ENCODE assay signal across 17 mouse cellular contexts in the genomic region with DNA sequence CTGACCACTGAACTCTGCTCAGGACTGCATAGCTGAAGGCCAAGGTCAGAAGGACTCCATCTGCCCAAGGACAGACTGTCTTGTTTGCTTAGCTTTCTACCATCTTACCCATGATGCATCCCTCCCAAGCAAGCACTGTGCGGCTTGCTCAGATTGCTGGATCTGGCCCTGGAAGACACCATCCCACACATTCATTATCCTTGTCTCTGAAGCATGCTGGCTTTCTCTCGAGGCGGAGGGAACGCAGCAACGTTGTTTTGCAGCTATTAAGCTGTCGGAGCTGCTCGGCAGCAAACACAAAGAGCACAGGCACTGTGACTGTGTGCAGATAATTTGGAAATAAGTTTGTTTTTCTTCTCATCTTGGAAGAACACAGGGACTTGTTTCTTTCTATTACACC.
DNase-seq lines count a peak whose midpoint lies in the region; ATAC-seq and TF ChIP-seq lines count a peak whose summit lies in the region.
"Had no signal": no experiment of that assay in that cellular context is flagged by ENCODE, and none has a peak within 500 bp of the region (broad histone marks: within the 10 kb centered on the region; RNA-seq: fewer than 3 reads in every experiment).

No protein-coding gene starts in this region.

- H3K4me1 ChIP-seq in midbrain, embryonic 14.5 days (ENCODE audit: control insufficient read depth, insufficient read depth, low read length): no peaks in the 10 kb centered on the region
- H3K4me1 ChIP-seq: limb, embryonic 15.5 days had no signal

- TF ChIP-seq CTCF in layer of hippocampus, adult 2 months (conservative IDR thresholded peaks at IDR 0.05): no peak

- no peak for ATAC-seq in midbrain, embryonic 14.5 days (ENCODE audit: low FRiP score, low TSS enrichment)
- ATAC-seq: inflammation-experienced regulatory T-cells, adult 6 months had no signal

- H3K4me3 ChIP-seq in layer of hippocampus, adult 2 months: no peak overlapping the region
- no peak overlapping the region for H3K4me3 ChIP-seq in midbrain, embryonic 14.5 days (replicated peaks; ENCODE audit: low read depth, low read length)
- H3K4me3 ChIP-seq: embryonic facial prominence, embryonic 10.5 days; limb, embryonic 15.5 days; megakaryocyte, embryonic 14.5 days; myocyte had no signal

- no peaks in the 10 kb centered on the region for H3K9me3 ChIP-seq in midbrain, embryonic 14.5 days (ENCODE audit: control insufficient read depth, low read length)
- H3K9me3 ChIP-seq: embryonic facial prominence, embryonic 10.5 days; limb, embryonic 15.5 days; megakaryocyte, embryonic 14.5 days had no signal

- H3K27me3 ChIP-seq in midbrain, embryonic 14.5 days (ENCODE audit: control insufficient read depth, insufficient read depth, low read length): no peaks in the 10 kb centered on the region
- H3K27me3 ChIP-seq: limb, embryonic 15.5 days; megakaryocyte, embryonic 14.5 days had no signal

- H3K36me3 ChIP-seq in midbrain, embryonic 14.5 days (ENCODE audit: control insufficient read depth, insufficient read depth, low read length): no peaks in the 10 kb centered on the region
- H3K36me3 ChIP-seq: embryonic facial prominence, embryonic 10.5 days; limb, embryonic 15.5 days had no signal

- peak; percentile 47 for DNase-seq in adrenal gland, adult 2 months
- no peak for DNase-seq in adrenal gland, postnatal 4 days (ENCODE audit: low spot score in 2 of 2)
- peak; percentile 19 to 74 for DNase-seq in layer of hippocampus, adult 2 months (ENCODE audit: low spot score in 2 of 2)
- DNase-seq in layer of hippocampus, adult 9-10 months (ENCODE audit: low spot score): no peak
- DNase-seq in brain, adult 2 months (ENCODE audit: low read depth, low spot score): peak; percentile 87
- peak; percentile 15 for DNase-seq in ovary, postnatal 14 days (ENCODE audit: low spot score)
- no peak for DNase-seq in Muller cell, postnatal 12 days (ENCODE audit: inconsistent ontology term)
- no peak for DNase-seq in midbrain, embryonic 14.5 days
- DNase-seq: cerebellum, postnatal 14 days; heart, adult 18-20 months; kidney, postnatal 25 days; lung, embryonic 14.5 days had no signal

- peak overlapping the region; percentile 62 for H3K27ac ChIP-seq in layer of hippocampus, adult 2 months
- H3K27ac ChIP-seq in midbrain, embryonic 14.5 days (replicated peaks; ENCODE audit: low read depth, low read length): no peak overlapping the region
- H3K27ac ChIP-seq: embryonic facial prominence, embryonic 10.5 days; limb, embryonic 15.5 days had no signal

- WGBS in midbrain, embryonic 14.5 days: 71% methylated on average over 7 of the region's 7 CpGs

- H3K4me2 ChIP-seq in midbrain, embryonic 14.5 days (ENCODE audit: low read length): no peak overlapping the region
- H3K4me2 ChIP-seq: limb, embryonic 15.5 days; lung, embryonic 14.5 days had no signal

- H3K9ac ChIP-seq in midbrain, embryonic 14.5 days (replicated peaks; ENCODE audit: low read length): no peak overlapping the region
- H3K9ac ChIP-seq: limb, embryonic 15.5 days; lung, embryonic 14.5 days had no signal

Comparison
In these comparisons a context has a peak if more than half of its experiments do, and no peak if none do; other contexts are left out.
1. DNase-seq: peak in adrenal gland, adult 2 months (single experiment), layer of hippocampus, adult 2 months (2 of 2), brain, adult 2 months (single experiment) and ovary, postnatal 14 days (single experiment); none in adrenal gland, postnatal 4 days (0 of 2), layer of hippocampus, adult 9-10 months (single experiment), Muller cell, postnatal 12 days (single experiment) and midbrain, embryonic 14.5 days (single experiment).